Mouse (Mus musculus): Measurements from ENCODE around the gene Ppp4r1.

Ppp4r1 gene

DNA sequence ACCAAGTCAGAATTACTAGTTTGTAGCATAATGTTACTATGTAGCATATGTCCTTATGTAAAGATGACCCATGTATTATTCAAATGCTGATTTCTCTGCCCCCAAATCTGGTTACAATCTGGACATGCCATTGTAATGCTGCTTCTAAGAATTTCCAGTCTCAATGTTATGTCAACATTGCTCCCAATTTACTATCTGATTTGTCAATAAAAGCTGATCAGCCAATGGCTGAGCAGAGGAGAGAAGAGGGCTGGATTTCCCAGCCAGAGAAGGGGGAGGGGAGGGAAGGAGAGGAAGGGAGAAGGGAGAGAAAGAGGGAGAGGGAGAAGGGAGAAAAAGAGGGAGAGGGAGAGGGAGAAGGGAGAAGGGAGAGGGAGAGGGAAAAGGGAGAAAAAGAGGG is 82.9 kb downstream of the Ppp4r1 start:
- no peak for DNase-seq

DNA sequence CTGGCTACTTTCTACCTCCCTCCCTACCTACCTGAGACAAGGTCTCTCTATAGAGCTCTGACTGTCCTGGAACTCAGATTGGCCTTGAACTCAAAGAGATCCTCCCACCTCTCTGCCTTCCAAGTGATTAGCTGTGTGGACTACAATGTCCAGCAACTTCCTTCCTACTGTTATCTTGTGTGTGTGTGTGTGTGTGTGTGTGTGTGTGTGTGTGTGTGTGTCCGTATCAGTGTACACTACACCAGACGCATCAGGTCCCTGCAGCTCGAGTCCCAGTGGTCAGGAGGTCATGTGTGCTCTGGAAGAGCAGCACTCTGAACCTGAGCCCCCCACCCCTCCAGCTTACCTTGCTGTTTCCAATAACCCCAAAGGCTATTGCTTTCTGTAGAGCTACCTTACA is 83.8 kb downstream of the Ppp4r1 start:
- DNase-seq, result no peak

DNA sequence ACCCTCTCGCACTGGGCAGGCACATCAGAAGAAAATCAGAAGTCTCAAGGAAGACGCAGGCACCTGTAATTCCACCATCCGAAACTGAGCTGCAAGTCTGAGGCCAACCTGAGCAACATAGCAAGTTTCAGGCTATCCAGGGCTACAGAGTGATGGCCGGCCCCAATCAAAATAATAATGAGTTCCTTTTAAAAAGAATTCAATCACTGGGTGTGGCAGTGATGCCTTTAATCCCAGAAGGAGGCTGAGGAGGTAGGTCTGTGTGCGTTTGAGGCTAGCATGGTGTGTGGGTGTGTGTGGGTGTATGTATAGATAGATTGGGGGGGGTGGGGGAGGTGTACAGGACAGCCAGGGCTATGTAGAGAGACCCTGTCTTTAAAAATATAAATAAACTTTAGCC is 85.6 kb downstream of the Ppp4r1 start:
- no peak for DNase-seq

DNA sequence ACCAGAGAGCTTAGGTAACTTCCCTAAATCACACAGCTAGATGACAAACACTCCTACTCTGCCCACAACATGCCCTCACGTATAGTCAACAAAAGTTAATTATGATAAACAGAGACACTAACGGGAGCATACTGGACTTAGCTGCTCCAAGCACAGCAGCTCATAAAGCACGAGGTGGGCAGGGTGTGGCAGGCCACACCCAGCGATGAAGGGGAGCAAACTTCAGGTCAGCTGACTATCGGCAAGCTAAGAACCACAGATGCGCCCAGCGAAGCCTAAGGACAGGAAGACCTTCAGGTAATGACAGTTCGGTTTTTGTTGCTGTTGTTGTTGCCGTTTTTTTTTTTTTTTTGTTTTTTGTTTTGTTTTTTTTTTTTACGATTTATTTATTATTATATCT is 87.3 kb downstream of the Ppp4r1 start:
- DNase-seq, result no peak

- DNase-seq, result no peak
Observed at GRCm38 (mm10) chr17:65870146-65870545, 87.8 kb downstream of the Ppp4r1 start.

DNA sequence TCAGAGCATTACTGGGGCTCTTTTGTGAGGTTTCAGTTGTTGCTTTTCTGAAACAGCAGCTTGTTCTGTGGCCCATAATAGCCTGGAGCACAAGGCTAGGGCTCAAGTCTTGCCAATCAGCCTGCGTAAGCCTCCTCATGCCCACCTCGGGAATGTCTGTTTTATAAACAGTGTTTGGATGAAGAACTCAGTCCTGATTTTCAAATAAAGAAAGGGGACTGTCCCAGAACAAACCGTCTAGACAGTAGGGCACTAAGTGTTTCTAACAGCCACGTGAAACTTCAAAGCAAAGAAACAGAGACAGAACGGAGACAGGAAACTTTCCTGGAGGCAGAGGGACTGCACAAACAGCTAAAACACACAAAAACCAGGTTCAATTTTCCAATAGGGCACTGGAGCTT is 89.3 kb downstream of the Ppp4r1 start:
- no peak for DNase-seq

DNA sequence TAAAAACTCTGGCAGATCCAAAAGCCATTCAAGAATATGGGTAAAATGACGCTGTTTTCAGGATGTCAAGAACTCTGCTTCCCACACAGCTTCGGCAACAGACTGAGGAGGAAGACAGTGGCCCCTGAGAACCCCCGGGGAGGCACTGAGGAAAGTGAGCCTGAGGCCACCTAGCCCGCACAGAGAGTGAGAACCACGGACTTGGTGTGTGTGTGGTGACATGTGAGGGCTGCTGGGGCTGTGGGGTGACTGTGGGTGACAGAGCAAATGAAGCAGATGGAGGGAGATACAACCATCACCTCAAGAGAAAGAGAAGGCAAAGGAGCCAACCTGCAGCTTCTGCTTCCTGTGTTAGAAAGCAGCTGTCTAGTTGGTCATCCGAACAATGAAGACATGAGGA is 89.7 kb downstream of the Ppp4r1 start:
- no peak for DNase-seq

- no peak for DNase-seq
Observed at GRCm38 (mm10) chr17:65872652-65873051, 90.3 kb downstream of the Ppp4r1 start.

DNA sequence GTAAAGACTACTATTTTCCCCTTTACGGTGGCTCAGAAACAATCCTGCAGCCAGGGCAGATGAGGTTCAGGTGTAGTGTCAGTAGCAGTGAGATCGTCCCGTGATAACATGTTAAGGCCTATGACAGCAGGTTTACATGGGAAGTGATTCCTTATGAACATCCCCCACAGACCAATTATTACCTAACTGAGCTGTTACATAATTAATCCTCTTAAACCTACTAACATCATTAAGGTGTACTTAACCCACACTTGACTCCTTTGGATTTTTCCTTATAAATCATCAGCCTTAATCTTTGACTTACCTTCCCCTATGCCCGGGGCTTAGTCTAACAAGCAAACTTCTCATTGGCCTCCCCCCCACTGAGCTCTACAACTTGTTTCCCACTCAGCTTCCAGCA is 90.8 kb downstream of the Ppp4r1 start:
- no peak for DNase-seq

- no peak for DNase-seq
Observed at GRCm38 (mm10) chr17:65873834-65874233, 91.5 kb downstream of the Ppp4r1 start.

DNA sequence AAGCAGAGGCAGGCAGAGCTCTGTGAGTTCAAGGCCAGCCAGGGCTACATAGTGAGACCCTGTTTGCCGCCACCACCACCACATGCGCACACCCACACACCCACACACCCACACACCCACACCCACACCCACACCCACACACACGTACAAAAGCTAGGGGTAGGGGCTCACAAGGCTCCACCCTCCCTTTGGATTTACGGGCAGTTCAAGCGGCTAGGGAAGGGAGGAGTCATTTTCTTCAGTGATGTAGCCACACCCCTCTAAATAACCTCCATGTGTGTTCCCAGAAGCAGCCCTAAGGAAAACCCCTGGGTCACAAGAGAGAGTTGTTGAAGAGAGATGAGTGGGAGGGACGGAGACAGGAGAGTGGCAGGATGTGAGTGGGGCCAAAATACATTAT is 94.7 kb downstream of the Ppp4r1 start:
- no peak for DNase-seq

- DNase-seq, result peak; percentile 35
Observed at GRCm38 (mm10) chr17:65884061-65884669, 101.8 kb downstream of the Ppp4r1 start.

DNA sequence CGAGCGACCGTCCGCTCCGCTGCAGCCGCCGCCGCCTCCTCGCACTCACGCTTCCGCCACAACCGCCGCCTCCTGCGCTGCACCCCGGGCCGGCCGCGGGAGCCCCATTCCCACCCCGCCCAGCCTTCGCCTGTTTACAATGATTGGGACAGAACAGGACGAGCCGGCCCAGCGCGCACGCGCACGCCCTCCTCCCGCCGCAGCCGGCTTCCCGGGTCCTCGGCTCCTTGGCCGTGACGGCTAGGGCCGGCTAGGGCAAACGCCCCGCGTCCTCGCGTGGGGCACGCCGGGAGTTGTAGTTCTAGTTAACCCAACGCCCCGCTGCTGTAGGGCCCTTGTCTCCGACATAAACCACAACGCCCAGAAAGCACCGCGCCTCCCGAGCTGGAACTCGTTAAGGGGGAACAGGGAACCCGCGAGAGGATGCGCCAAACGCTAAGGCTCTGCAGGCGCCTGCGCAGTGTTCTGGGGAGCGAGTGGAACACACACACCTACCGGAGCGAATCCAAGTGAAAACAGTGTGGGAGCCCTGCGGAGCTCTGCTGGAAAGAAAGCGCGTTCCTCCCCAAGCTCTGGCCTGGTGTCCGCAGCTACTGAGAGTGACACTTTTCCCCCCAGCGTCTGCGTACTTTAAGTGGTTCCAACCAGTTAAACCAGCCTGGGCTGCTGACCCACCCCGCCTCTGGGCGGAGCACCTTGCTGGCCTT is 102.5 kb downstream of the Ppp4r1 start:
- DNase-seq, result peak; percentile 100

DNA sequence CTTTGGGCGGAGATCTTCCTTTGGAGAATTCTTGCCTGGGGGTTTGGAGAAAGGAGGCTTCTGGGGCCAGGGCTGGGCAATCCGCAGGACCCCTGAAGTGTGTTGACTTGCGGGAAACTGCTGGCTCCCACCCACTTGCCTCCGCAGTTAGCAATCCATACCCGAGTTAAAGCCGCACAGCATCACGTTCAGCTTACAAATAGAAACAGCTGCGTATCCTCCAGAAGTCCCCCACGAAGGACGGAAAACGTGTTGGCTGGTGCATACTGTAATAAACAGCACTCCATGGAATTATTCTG is 103.0 kb downstream of the Ppp4r1 start:
- no peak for DNase-seq

DNA sequence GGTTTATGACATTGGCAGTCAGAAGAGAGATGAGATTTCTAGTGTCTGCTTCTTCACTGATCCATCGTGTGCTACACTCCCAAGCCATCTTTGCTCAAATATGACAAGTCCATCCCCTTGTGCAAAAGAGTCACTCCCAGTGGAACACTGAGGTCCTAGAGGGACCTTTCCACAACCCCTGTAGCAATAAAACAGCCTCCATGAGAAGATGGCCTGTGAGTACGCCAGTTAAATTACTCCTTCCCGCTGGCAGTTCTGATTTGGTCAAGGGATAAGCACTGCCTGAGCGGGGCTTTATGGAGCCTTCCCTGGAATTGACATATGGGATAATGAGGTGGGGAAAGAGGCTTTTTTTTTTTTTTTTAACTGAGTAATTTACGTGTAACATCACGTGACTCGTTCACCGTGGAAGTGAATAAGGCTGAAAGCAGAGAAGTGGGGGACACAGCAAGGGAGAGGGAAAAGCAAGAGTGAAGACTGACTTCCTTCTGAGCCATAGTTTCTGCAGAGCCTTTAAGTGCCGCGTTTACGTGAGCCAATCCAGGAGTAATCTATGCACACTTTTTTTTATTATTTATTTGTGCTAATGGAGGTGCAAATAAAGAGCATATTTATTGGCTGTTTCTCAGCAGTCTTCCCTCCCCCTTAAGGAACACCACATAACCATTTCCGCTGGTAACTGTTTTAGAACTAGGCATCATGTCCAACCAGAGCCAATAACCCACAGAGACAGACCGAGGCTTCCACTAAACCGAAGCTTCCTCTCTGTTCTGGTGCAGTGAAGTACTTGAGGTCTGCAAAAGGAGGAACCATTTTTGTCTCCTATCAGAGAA is 103.5 kb downstream of the Ppp4r1 start, which contains the start of gene Ralbp1:
Gene Ralbp1, minus strand, starts transcription at position 102 of the 833 bp plus-strand sequence.
- peak; percentile 38 for DNase-seq

DNA sequence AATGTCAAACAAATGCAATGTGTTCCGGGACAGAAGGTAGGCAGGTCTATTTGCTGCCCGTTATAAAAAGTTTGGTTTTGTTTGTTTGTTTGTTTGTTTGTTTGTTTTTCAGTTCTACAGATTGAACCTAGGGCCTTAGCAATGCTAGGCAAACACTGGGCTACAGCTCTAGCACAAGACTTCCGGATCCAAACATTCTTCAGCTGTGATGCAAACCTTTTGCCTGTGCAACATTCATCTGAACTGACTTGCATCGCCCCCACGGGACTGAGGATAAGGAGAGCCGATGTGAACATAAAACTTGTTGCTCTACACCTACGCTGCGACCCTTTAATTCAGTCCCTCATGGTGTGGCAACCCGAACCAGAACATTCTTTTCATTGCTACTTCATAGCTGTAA is 104.2 kb downstream of the Ppp4r1 start:
- no peak for DNase-seq

DNA sequence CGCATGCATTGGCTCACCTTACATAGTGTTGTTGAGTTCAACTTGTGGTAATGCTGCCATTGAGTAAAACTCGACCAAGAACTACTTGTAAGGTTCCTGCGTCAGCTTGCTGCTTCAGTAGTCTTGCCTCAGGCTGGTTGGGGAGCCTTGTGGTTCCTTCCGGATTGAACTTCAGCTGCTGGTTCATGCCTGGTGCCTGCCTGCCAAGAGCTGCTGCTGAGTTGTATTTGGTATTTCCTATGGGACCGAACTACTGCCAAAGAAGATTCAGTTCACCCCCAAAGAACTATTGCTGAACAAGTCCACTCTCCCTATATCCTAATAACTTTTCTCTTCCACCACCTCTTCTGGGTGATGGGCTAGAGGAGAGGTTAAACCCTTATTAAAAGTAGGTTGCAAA is 107.1 kb downstream of the Ppp4r1 start:
- no peak for DNase-seq
